In the genomic region with DNA sequence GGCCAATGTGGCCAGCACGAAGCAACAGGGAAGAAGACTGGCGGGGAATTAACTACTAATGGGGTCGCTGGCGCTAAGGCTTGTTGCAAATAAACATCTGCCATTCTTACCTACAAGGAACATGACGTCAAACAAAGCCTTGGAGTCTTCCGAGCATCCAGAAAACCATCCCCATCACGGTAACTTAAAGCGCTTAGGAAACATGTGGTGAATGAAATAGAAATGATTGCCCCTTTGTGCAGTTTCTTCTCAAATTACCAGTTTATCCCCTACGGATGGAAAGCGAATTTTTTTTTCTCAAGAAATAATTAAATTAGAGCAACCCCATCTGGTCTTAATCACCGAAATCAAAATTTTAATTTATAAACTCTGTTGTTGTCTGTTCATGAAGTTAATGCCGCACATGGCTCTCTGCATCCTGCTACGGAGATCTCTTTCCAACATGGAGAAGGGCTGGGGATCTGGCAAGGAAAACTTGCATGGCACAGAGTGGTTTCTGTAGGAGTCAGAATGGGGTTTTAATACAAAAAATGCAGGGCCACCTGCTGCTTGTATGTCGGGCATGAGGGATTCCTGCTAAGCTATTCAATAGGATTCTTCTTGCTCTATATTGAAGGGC, we compare ENCODE assay signal across 26 mouse cellular contexts.
A peak's percentile ranks its signal among the peaks of the same experiment; 100 is the strongest.
DNase-seq lines count a peak whose midpoint lies in the region; ATAC-seq lines count a peak whose summit lies in the region.
"Had no signal": no experiment of that assay in that cellular context is flagged by ENCODE, and none has a peak within 500 bp of the region (broad histone marks: within the 10 kb centered on the region; RNA-seq: fewer than 3 reads in every experiment).

No protein-coding gene starts in this region.

- H3K4me2 ChIP-seq in embryonic facial prominence, embryonic 13.5 days: no peak overlapping the region; the same call in 1 of the 2 replicates
- no peak overlapping the region for H3K4me2 ChIP-seq in hindbrain, embryonic 16.5 days (ENCODE audit: low read length)
- H3K4me2 ChIP-seq: heart, embryonic 12.5 days; hindbrain, embryonic 15.5 days; limb, embryonic 12.5 days; liver, embryonic 11.5 days; midbrain, embryonic 13.5 days; neural tube, embryonic 13.5 days had no signal

- 0 out of 2 replicates have a peak overlapping the region, but pooled peaks have one; percentile 11 for H3K27ac ChIP-seq in embryonic facial prominence, embryonic 13.5 days
- no peak overlapping the region for H3K27ac ChIP-seq in hindbrain, embryonic 16.5 days (ENCODE audit: low read depth, low read length)
- H3K27ac ChIP-seq: hindbrain, embryonic 15.5 days; limb, embryonic 12.5 days; midbrain, embryonic 13.5 days; neural tube, embryonic 13.5 days had no signal

- 30% methylated on average over 14 of the region's 14 CpGs for WGBS in embryonic facial prominence, embryonic 13.5 days
- WGBS in hindbrain, embryonic 16.5 days: 53% methylated on average over 14 of the region's 14 CpGs

- no peak for ATAC-seq in embryonic facial prominence, embryonic 13.5 days (ENCODE audit: insufficient number of reproducible peaks, insufficient read depth, low FRiP score, low TSS enrichment, low read depth)
- ATAC-seq in hindbrain, embryonic 16.5 days: 0 out of 2 replicates have a peak, but pooled peaks have one; percentile 45
- ATAC-seq: CD4-positive, CD25-positive, alpha-beta regulatory T cell, adult 4 months; intestine, embryonic 16.5 days; midbrain, embryonic 13.5 days; Patski had no signal

- H3K4me1 ChIP-seq in embryonic facial prominence, embryonic 13.5 days: 0 out of 2 replicates have a peak, but pooled peaks cover 8% of the 10 kb centered on the region
- H3K4me1 ChIP-seq in hindbrain, embryonic 16.5 days (ENCODE audit: control insufficient read depth, insufficient read depth, low read depth, low read length): no peaks in the 10 kb centered on the region
- H3K4me1 ChIP-seq: heart, embryonic 12.5 days; hindbrain, embryonic 15.5 days; limb, embryonic 12.5 days; midbrain, embryonic 13.5 days; neural tube, embryonic 13.5 days had no signal

- no peaks in the 10 kb centered on the region for H3K9me3 ChIP-seq in embryonic facial prominence, embryonic 13.5 days
- no peaks in the 10 kb centered on the region for H3K9me3 ChIP-seq in hindbrain, embryonic 16.5 days (ENCODE audit: control insufficient read depth, low read length)
- H3K9me3 ChIP-seq: heart, embryonic 12.5 days; hindbrain, embryonic 15.5 days; limb, embryonic 12.5 days; midbrain, embryonic 13.5 days; neural tube, embryonic 13.5 days had no signal

- no peaks in the 10 kb centered on the region for H3K36me3 ChIP-seq in embryonic facial prominence, embryonic 13.5 days
- no peaks in the 10 kb centered on the region for H3K36me3 ChIP-seq in hindbrain, embryonic 16.5 days (ENCODE audit: control insufficient read depth, insufficient read depth, low read length)
- H3K36me3 ChIP-seq: heart, embryonic 12.5 days; hindbrain, embryonic 15.5 days; limb, embryonic 12.5 days; midbrain, embryonic 13.5 days; neural tube, embryonic 13.5 days had no signal

- H3K4me3 ChIP-seq in embryonic facial prominence, embryonic 13.5 days: no peak overlapping the region
- no peak overlapping the region for H3K4me3 ChIP-seq in hindbrain, embryonic 16.5 days (ENCODE audit: low read length)
- H3K4me3 ChIP-seq: heart, embryonic 12.5 days; hindbrain, embryonic 15.5 days; limb, embryonic 12.5 days; midbrain, embryonic 13.5 days; myocyte; neural tube, embryonic 13.5 days had no signal

- peak; percentile 22 for DNase-seq in embryo, embryonic 10.5 days (ENCODE audit: low spot score)
- DNase-seq in embryo, embryonic 10 days (ENCODE audit: low spot score): no peak
- peak; percentile 14 for DNase-seq in layer of hippocampus, adult 9-11 months
- DNase-seq in layer of hippocampus, postnatal 36 days: no peak
- DNase-seq in adrenal gland, postnatal 10 days: no peak
- no peak for DNase-seq in gastrocnemius, adult 18-20 months (ENCODE audit: low spot score)
- DNase-seq: cerebellum, adult 11-12 months; gastrocnemius, postnatal 25 days; heart, adult 18-20 months; heart, postnatal 10 days; kidney, adult 9 months; lung, adult 18-20 months; retina, postnatal 1 day; thymus, postnatal 25 days had no signal

- H3K9ac ChIP-seq in embryonic facial prominence, embryonic 13.5 days: no peak overlapping the region
- H3K9ac ChIP-seq in hindbrain, embryonic 16.5 days (ENCODE audit: low read depth, low read length): no peak overlapping the region
- H3K9ac ChIP-seq: heart, embryonic 12.5 days; hindbrain, embryonic 15.5 days; limb, embryonic 12.5 days; midbrain, embryonic 13.5 days; neural tube, embryonic 13.5 days had no signal

- H3K27me3 ChIP-seq in embryonic facial prominence, embryonic 13.5 days: no peaks in the 10 kb centered on the region
- H3K27me3 ChIP-seq in hindbrain, embryonic 16.5 days (replicated peaks; ENCODE audit: control insufficient read depth, insufficient read depth, low read length): no peaks in the 10 kb centered on the region
- H3K27me3 ChIP-seq: heart, embryonic 12.5 days; hindbrain, embryonic 15.5 days; limb, embryonic 12.5 days; midbrain, embryonic 13.5 days; neural tube, embryonic 13.5 days; Patski had no signal

Comparison
In these comparisons a context has a peak if more than half of its experiments do, and no peak if none do; other contexts are left out.
1. DNase-seq: peak in embryo, embryonic 10.5 days (single experiment) and layer of hippocampus, adult 9-11 months (single experiment); none in embryo, embryonic 10 days (single experiment), layer of hippocampus, postnatal 36 days (0 of 2), adrenal gland, postnatal 10 days (single experiment) and gastrocnemius, adult 18-20 months (single experiment).